Mouse (Mus musculus): ENCODE results near the gene Mccc1.

Mccc1 gene

GRCm38 (mm10) chr3:35924007-35924406, 76.5 kb downstream of the Mccc1 start:
- in situ Hi-C loops (cut with MboI; ENCODE audit: low sequenced_read_pairs) = no loop called here

GRCm38 (mm10) chr3:35923495-35923894, 77.0 kb downstream of the Mccc1 start:
- in situ Hi-C loops (cut with MboI; ENCODE audit: low sequenced_read_pairs) = no loop called here

GRCm38 (mm10) chr3:35922522-35922921, 78.0 kb downstream of the Mccc1 start:
- in situ Hi-C loops (cut with MboI; ENCODE audit: low sequenced_read_pairs) = no loop called here

- in situ Hi-C loops (cut with MboI; ENCODE audit: low sequenced_read_pairs) = no loop called here
These were observed 82.2 kb downstream of the Mccc1 start for GRCm38 (mm10) chr3:35918229-35918628.

Data from CH12F3 (cell line).